In the genomic region with DNA sequence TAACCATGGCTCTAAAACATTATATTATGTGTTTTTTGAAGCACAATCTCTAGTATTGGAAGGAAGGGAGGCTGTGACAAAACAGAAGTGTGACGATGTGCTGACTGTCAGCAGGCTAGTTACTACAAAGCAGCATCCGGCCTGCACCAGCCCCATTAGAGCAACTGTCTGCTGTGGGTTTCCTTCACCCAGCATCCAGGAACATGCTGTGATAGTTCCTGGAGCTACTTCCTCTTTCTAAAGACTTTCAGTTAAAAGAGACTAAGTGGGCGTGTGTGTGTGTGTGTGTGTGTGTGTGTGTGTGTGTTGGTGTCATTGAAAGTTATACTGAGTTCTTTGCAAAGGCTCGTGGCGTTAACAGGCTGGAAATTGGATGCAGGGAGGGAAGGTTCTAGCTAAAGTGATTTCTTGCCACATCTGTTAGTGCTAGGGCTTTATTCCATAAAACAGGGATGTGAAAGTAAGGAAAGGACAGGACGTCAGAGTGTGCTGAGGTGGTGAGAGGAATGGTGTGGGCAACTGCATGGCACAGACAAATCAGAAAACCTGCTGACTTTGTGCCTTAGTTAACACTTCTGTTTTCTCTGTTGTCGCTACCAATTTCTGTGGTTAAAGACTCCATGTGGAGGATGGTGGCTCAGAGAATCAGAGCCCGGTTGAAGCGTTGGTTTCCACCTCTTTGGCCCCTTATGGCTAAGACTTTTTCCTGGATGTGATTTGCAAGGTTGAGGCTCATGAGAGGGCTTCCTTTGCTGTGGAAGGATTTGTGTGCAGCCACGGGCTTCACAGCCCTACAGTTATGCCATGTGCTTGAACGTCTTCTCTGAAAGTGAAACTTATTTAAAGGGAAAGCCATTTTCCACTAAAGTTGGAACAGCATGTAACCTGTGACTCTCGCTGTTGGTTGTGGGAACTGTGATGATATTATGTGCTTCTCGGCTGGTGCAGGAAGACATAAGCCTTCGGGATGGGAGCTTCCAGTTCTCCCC, we compare ENCODE assay signal across 8 mouse cellular contexts.
A peak's percentile ranks its signal among the peaks of the same experiment; 100 is the strongest.
DNase-seq lines count a peak whose midpoint lies in the region; ATAC-seq and TF ChIP-seq lines count a peak whose summit lies in the region.

No protein-coding gene starts in this region.

- WGBS in forebrain, embryonic 10.5 days, result 85% methylated on average over 14 of the region's 14 CpGs

- no peaks in the 10 kb centered on the region for H3K27me3 ChIP-seq in forebrain, embryonic 10.5 days (ENCODE audit: poor library complexity, severe bottlenecking)

- intact Hi-C loops in gastrocnemius, adult 2 months (cut with DNase I), result no loop called here

- peak; percentile 90 for ATAC-seq in megakaryocyte progenitor cell, adult 5-6 weeks (replicated peaks; ENCODE audit: poor library complexity)

- H3K9me3 ChIP-seq in forebrain, embryonic 10.5 days, result no peaks in the 10 kb centered on the region

- H3K4me3 ChIP-seq in gastrocnemius, adult 2 months, result peak overlapping the region; percentile 8; the same call in 1 of the 2 replicates
- no peak overlapping the region for H3K4me3 ChIP-seq in forebrain, embryonic 10.5 days

- TF ChIP-seq CTCF in gastrocnemius, adult 2 months (IDR thresholded peaks at IDR 0.05), result no peak

- H3K27ac ChIP-seq in gastrocnemius, adult 2 months, result peak overlapping the region; percentile 50
- H3K27ac ChIP-seq in forebrain, embryonic 10.5 days, result no peak overlapping the region

- peaks cover 6% of the 10 kb centered on the region for H3K4me1 ChIP-seq in forebrain, embryonic 10.5 days

- DNase-seq in gastrocnemius, adult 2 months, result peak; percentile 24
- DNase-seq in gastrocnemius, postnatal 10 days, result no peak
- peak; percentile 50 for DNase-seq in c-Kit-positive CD71-negative TER-119-negative erythroid progenitor cells, embryonic 14.5 days (ENCODE audit: low read depth)
- peak; percentile 6 to 12 for DNase-seq in left cerebral cortex, adult 18-20 months (ENCODE audit: low spot score in 2 of 2)
- DNase-seq in thymus, postnatal 36 days, result peak; percentile 48 to 62
- no peak for DNase-seq in urinary bladder, postnatal 36 days (ENCODE audit: low spot score in 2 of 2)
- DNase-seq in forebrain, embryonic 10.5 days (ENCODE audit: extremely low spot score, low spot score), result no peak

- no peaks in the 10 kb centered on the region for H3K36me3 ChIP-seq in forebrain, embryonic 10.5 days (replicated peaks)

Comparison
In these comparisons a context has a peak if more than half of its experiments do, and no peak if none do; other contexts are left out.
1. DNase-seq: peak in gastrocnemius, adult 2 months (single experiment), c-Kit-positive CD71-negative TER-119-negative erythroid progenitor cells, embryonic 14.5 days (single experiment), left cerebral cortex, adult 18-20 months (2 of 2) and thymus, postnatal 36 days (2 of 2); none in gastrocnemius, postnatal 10 days (single experiment), urinary bladder, postnatal 36 days (0 of 2) and forebrain, embryonic 10.5 days (single experiment).